Mouse (Mus musculus) stomach, postnatal 0 days (tissue): ENCODE measurements around the gene Hpcal1. TPM values are rescaled to one million over a fixed set of nuclear protein-coding genes. Genes with fewer than 3 reads are reported as not detected.

Experiments used
- ATAC-seq: fragments of 200-750 bp; cut with Nextera tagmentation; 2 replicates; pipeline ENCODE4 v1.8.0; 2017; ENCODE audit not compliant: low FRiP score, low TSS enrichment
- DNase-seq: peaks from one replicate; pipeline ENCODE4 v3.0.0-alpha.2; 2016; ENCODE audit warnings: low spot score
- H3K27ac ChIP-seq: fragments of 300-500 bp; sonication (generic); replicated peaks from 2 replicates; pipeline ENCODE4 v1.5.1; 2014; ENCODE audit warnings: mild to moderate bottlenecking, control low read depth
- H3K27me3 ChIP-seq: fragments of 300-500 bp; sonication (generic); 2 replicates; pipeline ENCODE4 v1.6.1; 2014; ENCODE audit warnings: low read length; ENCODE audit not compliant: control insufficient read depth, insufficient read depth
- H3K36me3 ChIP-seq: fragments of 300-500 bp; sonication (generic); 2 replicates; pipeline ENCODE4 v1.6.1; 2014; ENCODE audit warnings: low read length, mixed read lengths; ENCODE audit not compliant: control insufficient read depth, insufficient read depth
- H3K4me1 ChIP-seq: fragments of 300-500 bp; sonication (generic); replicated peaks from 2 replicates; pipeline ENCODE4 v1.6.1; 2014; ENCODE audit warnings: antibody characterized with exemption; ENCODE audit not compliant: control insufficient read depth, insufficient read depth
- H3K4me2 ChIP-seq: fragments of 300-500 bp; sonication (generic); replicated peaks from 2 replicates; pipeline ENCODE4 v1.6.1; 2014; ENCODE audit warnings: low read depth, mild to moderate bottlenecking, control low read depth, moderate library complexity
- H3K4me3 ChIP-seq: fragments of 300-500 bp; sonication (generic); 2 replicates; pipeline ENCODE4 v1.5.1; 2014; ENCODE audit warnings: low read depth, low read length, control low read depth
- H3K9ac ChIP-seq: fragments of 300-500 bp; sonication (generic); 2 replicates; pipeline ENCODE4 v1.6.1; 2014; ENCODE audit warnings: mild to moderate bottlenecking, low read length, control low read depth, mixed read lengths
- H3K9me3 ChIP-seq: fragments of 300-500 bp; sonication (generic); 2 replicates; pipeline ENCODE4 v1.6.1; 2016; ENCODE audit warnings: low read length; ENCODE audit not compliant: control insufficient read depth
- CTCF ChIP-seq: IDR thresholded peaks from 2 replicates; pipeline ENCODE4 v1.5.1; 2016; ENCODE audit warnings: antibody characterized with exemption, low read depth, mild to moderate bottlenecking, moderate library complexity
- EP300 ChIP-seq: optimal IDR thresholded peaks from 2 replicates; pipeline ENCODE3; 2016; ENCODE audit warnings: antibody characterized with exemption
- WGBS: fragments of 180-500 bp; shearing (Covaris S2); extraction: QIAGEN DNeasy Blood & Tissue Kit; methylation state at CpG from one replicate; pipeline ENCODE4 v1.1.7; 2014; 5-methylcytosine and 5-hydroxymethylcytosine counted together
- polyA plus RNA-seq: library from polyadenylated mRNA; unstranded; fragments of >200 nt; fragmentation: Nextera tagmentation; extraction: Ambion mirVana; gene quantifications from 2 replicates; pipeline ENCODE4 v1.2.1, GENCODE M21; 2015

Hpcal1 gene
- polyA plus RNA-seq, 1 experiment from 2014 or later: 62.6 TPM

GRCm38 (mm10) chr12:17698934-17699333 lies 8.3 kb downstream of the Hpcal1 start:
- ATAC-seq: no peak
- WGBS: 30% methylated on average over 4 of the region's 4 CpGs
- TF ChIP-seq CTCF (no peak), EP300 (no peak)
- H3K36me3 ChIP-seq: no peaks in the 10 kb centered on the region
- no peak overlapping the region for H3K9ac ChIP-seq
- H3K27me3 ChIP-seq: no peaks in the 10 kb centered on the region
- H3K4me2 ChIP-seq: no peak overlapping the region
- no peaks in the 10 kb centered on the region for H3K9me3 ChIP-seq
- H3K4me1 ChIP-seq: peaks cover 2% of the 10 kb centered on the region; the same call in 1 of the 2 replicates
- no peak overlapping the region for H3K27ac ChIP-seq
- no peak for DNase-seq
- H3K4me3 ChIP-seq: no peak overlapping the region

DNA sequence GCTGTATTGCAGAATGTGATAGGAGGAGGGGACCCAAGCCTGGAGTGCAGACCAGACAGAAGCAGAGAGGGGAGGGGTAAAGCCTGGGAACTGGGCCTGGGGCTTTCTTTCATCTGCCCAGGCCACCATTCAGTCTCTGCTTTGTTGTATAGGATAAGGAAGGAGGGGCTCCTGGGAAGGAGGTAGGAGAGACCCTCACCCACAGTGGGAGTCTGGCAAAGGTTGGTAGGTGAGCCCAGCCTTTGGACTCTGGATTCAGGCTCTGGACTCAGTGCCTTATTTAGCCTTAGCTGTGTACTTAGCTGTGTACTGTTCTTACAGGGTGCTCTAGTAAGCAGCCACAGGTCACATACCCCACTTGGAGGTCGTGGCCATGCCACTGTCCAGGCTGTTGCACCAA lies 8.8 kb downstream of the Hpcal1 start:
- Histone ChIP-seq H3K9ac (no peak overlapping the region), H3K4me2 (no peak overlapping the region), H3K4me3 (no peak overlapping the region), H3K27me3 (no peaks in the 10 kb centered on the region), H3K27ac (no peak overlapping the region), H3K36me3 (no peaks in the 10 kb centered on the region), H3K9me3 (no peaks in the 10 kb centered on the region), H3K4me1 (peaks cover 2% of the 10 kb centered on the region; the same call in 1 of the 2 replicates)
- DNase-seq: no peak
- TF ChIP-seq EP300 (no peak), CTCF (no peak)
- WGBS: 73% methylated on average over 1 of the region's 1 CpGs
- ATAC-seq: no peak

GRCm38 (mm10) chr12:17701131-17701720 lies 10.6 kb downstream of the Hpcal1 start:
- WGBS: 59% methylated on average over 5 of the region's 5 CpGs
- no peaks in the 10 kb centered on the region; the same call in 1 of the 2 replicates for H3K4me1 ChIP-seq
- no peak overlapping the region for H3K27ac ChIP-seq
- DNase-seq (no peak), ATAC-seq (no peak)
- H3K9me3 ChIP-seq: no peaks in the 10 kb centered on the region
- no peaks in the 10 kb centered on the region for H3K36me3 ChIP-seq
- H3K4me2 ChIP-seq: no peak overlapping the region
- no peaks in the 10 kb centered on the region for H3K27me3 ChIP-seq
- H3K4me3 ChIP-seq: no peak overlapping the region
- TF ChIP-seq CTCF (no peak), EP300 (no peak)
- no peak overlapping the region for H3K9ac ChIP-seq

DNA sequence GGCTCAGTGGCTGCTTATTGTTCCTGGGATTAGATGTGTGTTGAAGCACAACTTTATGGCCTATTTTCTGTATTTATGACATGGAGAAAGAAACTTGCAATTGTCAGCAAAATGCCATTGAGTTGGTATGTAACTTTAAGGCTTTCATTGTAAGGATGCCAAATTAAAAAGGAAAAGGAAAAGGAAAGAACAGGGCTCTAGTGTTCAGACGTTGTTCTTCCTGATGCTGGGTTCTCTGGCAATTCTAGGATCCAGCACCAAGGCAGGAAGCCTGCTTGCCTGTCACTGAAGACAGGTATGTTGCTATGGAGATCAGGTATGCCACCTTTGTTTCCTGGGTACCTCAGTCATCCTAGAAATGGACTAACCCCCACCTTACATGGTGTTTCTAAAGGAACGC lies 11.1 kb downstream of the Hpcal1 start:
- Histone ChIP-seq H3K4me1 (no peaks in the 10 kb centered on the region; the same call in 1 of the 2 replicates), H3K36me3 (no peaks in the 10 kb centered on the region), H3K9ac (no peak overlapping the region), H3K27me3 (no peaks in the 10 kb centered on the region), H3K27ac (no peak overlapping the region), H3K4me3 (no peak overlapping the region), H3K4me2 (no peak overlapping the region), H3K9me3 (no peaks in the 10 kb centered on the region)
- DNase-seq: no peak
- TF ChIP-seq CTCF: no peak
- no peak for TF ChIP-seq EP300
- WGBS: 33% methylated on average over 2 of the region's 2 CpGs
- no peak for ATAC-seq

GRCm38 (mm10) chr12:17702257-17702943 lies 11.7 kb downstream of the Hpcal1 start:
- H3K4me2 ChIP-seq: no peak overlapping the region
- no peaks in the 10 kb centered on the region; the same call in 1 of the 2 replicates for H3K4me1 ChIP-seq
- no peaks in the 10 kb centered on the region for H3K27me3 ChIP-seq
- ATAC-seq: no peak
- H3K4me3 ChIP-seq: no peak overlapping the region
- WGBS: 45% methylated on average over 9 of the region's 9 CpGs
- H3K9ac ChIP-seq: no peak overlapping the region
- no peak overlapping the region for H3K27ac ChIP-seq
- no peaks in the 10 kb centered on the region for H3K9me3 ChIP-seq
- no peak for DNase-seq
- H3K36me3 ChIP-seq: no peaks in the 10 kb centered on the region
- TF ChIP-seq EP300: no peak

DNA sequence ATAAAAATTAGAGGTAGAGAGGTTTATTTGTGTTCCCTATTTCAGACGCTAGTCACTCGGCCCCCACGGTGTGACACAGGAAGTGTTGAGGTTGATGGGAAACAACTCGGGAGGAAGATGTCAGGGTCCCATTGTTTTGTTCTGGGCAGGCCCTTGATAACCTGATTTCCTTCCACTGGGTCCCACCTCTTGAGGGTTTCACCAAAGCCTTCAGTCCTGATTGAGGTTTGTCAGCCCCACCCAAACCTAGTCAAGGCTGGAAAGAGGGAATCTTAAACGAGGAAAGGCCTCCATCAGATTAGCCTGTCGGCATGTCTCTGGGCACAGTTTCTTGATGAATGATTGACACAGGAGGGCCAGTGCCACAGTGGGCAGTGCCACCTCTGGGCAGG lies 12.3 kb downstream of the Hpcal1 start:
- TF ChIP-seq CTCF: no peak
- no peak for TF ChIP-seq EP300
- 66% methylated on average over 6 of the region's 6 CpGs for WGBS
- no peak overlapping the region for H3K27ac ChIP-seq
- H3K4me2 ChIP-seq: no peak overlapping the region
- no peak overlapping the region for H3K9ac ChIP-seq
- no peaks in the 10 kb centered on the region for H3K36me3 ChIP-seq
- DNase-seq: no peak
- H3K9me3 ChIP-seq: no peaks in the 10 kb centered on the region
- ATAC-seq: no peak
- H3K27me3 ChIP-seq: no peaks in the 10 kb centered on the region
- no peaks in the 10 kb centered on the region; the same call in 1 of the 2 replicates for H3K4me1 ChIP-seq
- no peak overlapping the region for H3K4me3 ChIP-seq
